Mouse (Mus musculus) liver, postnatal 0 days (tissue): Measurements from ENCODE around the gene Kcnj10.

ENCODE experiments used
- CTCF ChIP-seq: sonication (generic); IDR thresholded peaks from 2 replicates; pipeline ENCODE4 v1.5.1; 2016; ENCODE audit warnings: antibody characterized with exemption, low read depth
- EP300 ChIP-seq: IDR thresholded peaks from 2 replicates; pipeline ENCODE4 v1.6.1; 2016; ENCODE audit warnings: antibody characterized with exemption, low read depth, mild to moderate bottlenecking

GRCm38 (mm10) chr1:172390769-172391168 lies 49.8 kb downstream of the Kcnj10 start:
- TF ChIP-seq CTCF (no peak), EP300 (no peak)
